Mouse (Mus musculus): ENCODE results near the gene H2-M10.6. TPM values are rescaled to one million over a fixed set of nuclear protein-coding genes. Genes with fewer than 3 reads are reported as not detected.

H2-M10.6 gene
- polyA plus RNA-seq, 1 experiment from 2014 or later: not detected

GRCm38 (mm10) chr17:36828488-36828887, 16.5 kb downstream of the H2-M10.6 start:
- TF ChIP-seq EP300 (IDR thresholded peaks at IDR 0.05) (no peak), CTCF (IDR thresholded peaks at IDR 0.05) (no peak)
- H3K4me2 ChIP-seq (replicated peaks; ENCODE audit: low read depth, low read length): no peak overlapping the region
- DNase-seq (ENCODE audit: low spot score): no peak
- H3K9ac ChIP-seq (replicated peaks; ENCODE audit: low read depth): no peak overlapping the region
- no peak overlapping the region for H3K27ac ChIP-seq (ENCODE audit: low read length)
- no peaks in the 10 kb centered on the region for H3K27me3 ChIP-seq (replicated peaks; ENCODE audit: insufficient read depth, low read length)
- H3K36me3 ChIP-seq (ENCODE audit: insufficient read depth, low read length): no peaks in the 10 kb centered on the region
- ATAC-seq: no peak
- 74% methylated on average over 2 of the region's 2 CpGs for WGBS
- H3K9me3 ChIP-seq (ENCODE audit: low read length): no peaks in the 10 kb centered on the region
- H3K4me1 ChIP-seq (ENCODE audit: insufficient read depth, low read depth, low read length): no peaks in the 10 kb centered on the region
- H3K4me3 ChIP-seq (ENCODE audit: low read depth, low read length): no peak overlapping the region

GRCm38 (mm10) chr17:36830470-36830869, 18.5 kb downstream of the H2-M10.6 start:
- Histone ChIP-seq H3K9me3 (ENCODE audit: low read length) (no peaks in the 10 kb centered on the region), H3K27me3 (replicated peaks; ENCODE audit: insufficient read depth, low read length) (no peaks in the 10 kb centered on the region), H3K27ac (ENCODE audit: low read length) (no peak overlapping the region), H3K36me3 (ENCODE audit: insufficient read depth, low read length) (no peaks in the 10 kb centered on the region), H3K4me1 (ENCODE audit: insufficient read depth, low read depth, low read length) (no peaks in the 10 kb centered on the region), H3K4me2 (replicated peaks; ENCODE audit: low read depth, low read length) (no peak overlapping the region), H3K4me3 (ENCODE audit: low read depth, low read length) (no peak overlapping the region), H3K9ac (replicated peaks; ENCODE audit: low read depth) (no peak overlapping the region)
- 74% methylated on average over 3 of the region's 3 CpGs for WGBS
- DNase-seq (ENCODE audit: low spot score): no peak
- no peak for ATAC-seq
- TF ChIP-seq EP300 (IDR thresholded peaks at IDR 0.05) (no peak), CTCF (IDR thresholded peaks at IDR 0.05) (no peak)

- ATAC-seq (no peak), DNase-seq (ENCODE audit: low spot score) (no peak)
- no peak overlapping the region for H3K4me3 ChIP-seq (ENCODE audit: low read depth, low read length)
- no peaks in the 10 kb centered on the region for H3K36me3 ChIP-seq (ENCODE audit: insufficient read depth, low read length)
- TF ChIP-seq EP300 (IDR thresholded peaks at IDR 0.05): no peak
- H3K9ac ChIP-seq (replicated peaks; ENCODE audit: low read depth): no peak overlapping the region
- 56% methylated on average over 4 of the region's 4 CpGs for WGBS
- no peak overlapping the region for H3K4me2 ChIP-seq (replicated peaks; ENCODE audit: low read depth, low read length)
- H3K27me3 ChIP-seq (replicated peaks; ENCODE audit: insufficient read depth, low read length): no peaks in the 10 kb centered on the region
- no peaks in the 10 kb centered on the region for H3K9me3 ChIP-seq (ENCODE audit: low read length)
- H3K4me1 ChIP-seq (ENCODE audit: insufficient read depth, low read depth, low read length): peaks cover 4% of the 10 kb centered on the region; the same call in 1 of the 2 replicates
- no peak overlapping the region for H3K27ac ChIP-seq (ENCODE audit: low read length)
These were observed 20.7 kb downstream of the H2-M10.6 start for GRCm38 (mm10) chr17:36832694-36833093.

GRCm38 (mm10) chr17:36835591-36836426, 23.8 kb downstream of the H2-M10.6 start:
- peak overlapping the region; percentile 75 for H3K4me3 ChIP-seq (ENCODE audit: low read depth, low read length)
- DNase-seq (ENCODE audit: low spot score) (peak; percentile 77), ATAC-seq (no peak)
- TF ChIP-seq CTCF (IDR thresholded peaks at IDR 0.05) (peak; percentile 45), EP300 (IDR thresholded peaks at IDR 0.05) (no peak)
- no peaks in the 10 kb centered on the region for H3K9me3 ChIP-seq (ENCODE audit: low read length)
- 32% methylated on average over 12 of the region's 12 CpGs for WGBS
- no peak overlapping the region; the same call in 1 of the 2 replicates for H3K9ac ChIP-seq (replicated peaks; ENCODE audit: low read depth)
- peak overlapping the region; percentile 66 for H3K4me2 ChIP-seq (replicated peaks; ENCODE audit: low read depth, low read length)
- peak overlapping the region; percentile 98 for H3K27ac ChIP-seq (ENCODE audit: low read length)
- H3K36me3 ChIP-seq (ENCODE audit: insufficient read depth, low read length): no peaks in the 10 kb centered on the region
- no peaks in the 10 kb centered on the region for H3K27me3 ChIP-seq (replicated peaks; ENCODE audit: insufficient read depth, low read length)
- peaks cover 4% of the 10 kb centered on the region; the same call in 1 of the 2 replicates for H3K4me1 ChIP-seq (ENCODE audit: insufficient read depth, low read depth, low read length)

GRCm38 (mm10) chr17:36836427-36836812, 24.4 kb downstream of the H2-M10.6 start:
- WGBS: 19% methylated on average over 3 of the region's 3 CpGs
- peak overlapping the region; percentile 98 for H3K27ac ChIP-seq (ENCODE audit: low read length)
- H3K4me2 ChIP-seq (replicated peaks; ENCODE audit: low read depth, low read length): peak overlapping the region; percentile 66
- H3K9me3 ChIP-seq (ENCODE audit: low read length): no peaks in the 10 kb centered on the region
- H3K4me1 ChIP-seq (ENCODE audit: insufficient read depth, low read depth, low read length): peaks cover 4% of the 10 kb centered on the region; the same call in 1 of the 2 replicates
- H3K4me3 ChIP-seq (ENCODE audit: low read depth, low read length): peak overlapping the region; percentile 75
- TF ChIP-seq CTCF (IDR thresholded peaks at IDR 0.05) (peak; percentile 1; the same call in 1 of the 2 replicates), EP300 (IDR thresholded peaks at IDR 0.05) (no peak)
- H3K27me3 ChIP-seq (replicated peaks; ENCODE audit: insufficient read depth, low read length): no peaks in the 10 kb centered on the region
- no peak for DNase-seq (ENCODE audit: low spot score)
- peak overlapping the region; percentile 50 for H3K9ac ChIP-seq (replicated peaks; ENCODE audit: low read depth)
- no peaks in the 10 kb centered on the region for H3K36me3 ChIP-seq (ENCODE audit: insufficient read depth, low read length)
- ATAC-seq: no peak

- Histone ChIP-seq H3K4me3 (ENCODE audit: low read depth, low read length) (peak within 1 kb of the TSS; percentile 75), H3K9me3 (ENCODE audit: low read length) (no peaks in the 10 kb centered on the region), H3K4me2 (replicated peaks; ENCODE audit: low read depth, low read length) (peak within 1 kb of the TSS; percentile 66), H3K4me1 (ENCODE audit: insufficient read depth, low read depth, low read length) (peaks cover 4% of the 10 kb centered on the region; the same call in 1 of the 2 replicates), H3K9ac (replicated peaks; ENCODE audit: low read depth) (peak within 1 kb of the TSS; percentile 74), H3K27ac (ENCODE audit: low read length) (peak within 1 kb of the TSS; percentile 98), H3K27me3 (replicated peaks; ENCODE audit: insufficient read depth, low read length) (no peaks in the 10 kb centered on the region), H3K36me3 (ENCODE audit: insufficient read depth, low read length) (no peaks in the 10 kb centered on the region)
- TF ChIP-seq EP300 (IDR thresholded peaks at IDR 0.05): no peak
- TF ChIP-seq CTCF (IDR thresholded peaks at IDR 0.05): no peak
- peak; percentile 98 for ATAC-seq
- under 1% methylated on average over 55 of the region's 58 CpGs for WGBS
- peak; percentile 99 for DNase-seq (ENCODE audit: low spot score)
These were observed 25.1 kb downstream of the H2-M10.6 start, which contains the start of gene Trim26 for GRCm38 (mm10) chr17:36836874-36837647. TSS of gene Trim26 (plus strand) at chr17:36837134.
